Mouse (Mus musculus) left cerebral cortex, adult 8-10 months (tissue): ENCODE measurements around the gene Ccdc136. TPM values are rescaled to one million over a fixed set of nuclear protein-coding genes. Genes with fewer than 3 reads are reported as not detected.
A peak's percentile ranks its signal among the peaks of the same experiment; 100 is the strongest.

Experiments
- DNase-seq, 2 experiments: peaks; one replicate each; pipeline ENCODE4 v3.0.0; 2022; ENCODE audit warnings: low spot score in 2 of 2
- total RNA-seq, 4 experiments: library from RNA; stranded (reverse); gene quantifications; 2 replicates each; pipeline ENCODE4 v1.2.4; 2022

The Ccdc136 gene
- total RNA-seq, 4 experiments from 2014 or later = 87.5 to 111 (median 103) TPM

DNA sequence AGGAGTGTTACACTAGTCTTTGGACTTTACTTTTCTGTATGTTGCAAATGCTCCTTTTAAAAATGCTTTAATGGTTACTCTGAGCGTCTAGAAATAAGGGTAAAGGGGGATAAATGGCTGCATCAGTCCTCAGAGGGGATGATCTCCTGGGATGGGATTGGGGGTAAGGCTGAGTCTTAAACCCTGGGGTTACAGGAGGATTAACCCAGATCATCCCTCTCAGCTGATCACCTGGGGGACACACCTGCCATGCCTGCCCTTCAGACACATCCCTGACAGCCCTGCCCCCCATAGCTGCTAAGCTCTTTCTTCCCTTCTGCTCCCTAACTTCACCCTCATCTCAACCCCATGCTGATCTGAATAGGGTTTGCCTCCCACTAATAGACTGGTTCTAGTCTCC lies 1.8 kb upstream of the Ccdc136 start:
- DNase-seq = no peak

DNA sequence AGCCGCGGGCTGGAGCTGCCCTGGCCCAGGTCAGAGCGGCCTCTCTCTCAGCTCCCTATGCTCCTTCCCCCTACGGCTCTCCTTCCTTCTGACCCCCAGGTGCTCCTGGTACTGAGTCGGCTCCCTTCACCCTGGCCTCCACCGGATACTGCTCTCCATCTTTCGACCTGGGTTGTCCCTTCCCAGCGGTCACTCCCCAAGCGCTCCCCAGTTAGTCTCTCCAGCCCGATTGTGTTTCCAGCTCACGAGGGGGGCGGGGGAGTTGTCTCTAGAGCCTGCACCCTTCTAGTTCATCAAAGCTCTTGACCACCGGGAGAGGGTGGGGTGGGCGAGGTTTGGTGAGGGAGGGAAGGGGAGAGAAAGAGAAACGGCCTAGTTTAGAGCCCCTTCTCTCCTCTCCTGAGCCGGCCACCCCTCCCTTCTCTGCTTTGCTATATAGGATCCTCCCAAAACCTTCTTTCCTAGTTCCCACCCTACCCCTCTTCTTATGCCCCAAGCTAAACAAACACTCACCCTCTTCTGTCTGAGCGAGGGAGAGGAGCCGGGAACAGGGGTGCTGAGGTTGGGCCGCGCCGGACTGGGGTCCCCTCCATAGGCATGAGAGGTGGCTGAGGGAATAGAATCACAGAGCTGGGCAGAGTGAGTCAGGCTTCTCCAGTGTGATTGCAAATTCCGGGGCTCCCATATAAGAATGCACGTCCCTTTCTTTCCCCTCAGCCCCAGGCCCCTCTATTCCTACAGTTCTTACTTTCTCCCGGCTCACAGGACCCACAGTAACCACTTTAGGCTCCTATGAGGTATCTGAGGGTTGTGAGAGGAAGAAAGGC lies 818 bp downstream of the Ccdc136 start:
- DNase-seq = peak in 1 of 2 experiments; percentile 13

DNA sequence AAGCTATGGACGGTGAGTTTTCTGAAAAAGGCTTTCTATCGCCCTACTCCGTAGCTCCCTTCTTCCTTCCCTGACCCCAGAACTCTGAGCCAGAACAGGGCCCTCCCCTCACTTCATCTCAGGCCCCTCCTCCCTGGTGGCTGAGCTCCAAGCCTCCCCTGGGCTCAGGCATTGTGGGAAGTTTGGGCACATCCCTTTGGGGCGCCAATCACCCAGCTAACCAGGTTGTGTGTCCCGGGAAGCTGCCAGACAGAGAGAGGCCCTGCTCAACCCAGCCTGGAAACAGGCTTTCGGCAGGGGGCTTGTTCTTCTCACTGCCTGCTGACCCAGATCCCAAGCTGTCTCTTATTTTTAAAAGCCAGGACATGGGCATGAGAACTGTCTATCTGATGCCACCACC lies 1.5 kb downstream of the Ccdc136 start:
- DNase-seq = peak; percentile 10 to 28

DNA sequence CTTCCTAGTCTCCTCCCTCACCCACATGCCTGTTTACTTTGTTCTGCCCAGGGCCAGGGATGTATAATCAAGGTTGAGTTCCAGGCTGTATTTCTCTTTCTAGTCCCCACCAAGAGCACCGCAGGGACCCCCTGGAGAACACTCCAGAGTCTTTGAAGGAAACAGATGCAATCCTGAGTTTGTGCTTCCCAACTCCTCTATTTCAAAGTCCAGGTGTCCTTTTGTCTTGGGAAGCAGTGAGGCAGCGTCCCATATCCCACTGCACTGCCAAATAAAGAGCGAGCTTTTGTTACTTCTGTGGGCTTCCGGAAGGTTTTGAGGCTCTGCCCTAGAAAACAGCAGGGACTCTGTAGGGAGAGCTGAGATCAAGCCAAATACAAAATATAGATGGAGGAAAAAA lies 3.7 kb downstream of the Ccdc136 start:
- DNase-seq = no peak

DNA sequence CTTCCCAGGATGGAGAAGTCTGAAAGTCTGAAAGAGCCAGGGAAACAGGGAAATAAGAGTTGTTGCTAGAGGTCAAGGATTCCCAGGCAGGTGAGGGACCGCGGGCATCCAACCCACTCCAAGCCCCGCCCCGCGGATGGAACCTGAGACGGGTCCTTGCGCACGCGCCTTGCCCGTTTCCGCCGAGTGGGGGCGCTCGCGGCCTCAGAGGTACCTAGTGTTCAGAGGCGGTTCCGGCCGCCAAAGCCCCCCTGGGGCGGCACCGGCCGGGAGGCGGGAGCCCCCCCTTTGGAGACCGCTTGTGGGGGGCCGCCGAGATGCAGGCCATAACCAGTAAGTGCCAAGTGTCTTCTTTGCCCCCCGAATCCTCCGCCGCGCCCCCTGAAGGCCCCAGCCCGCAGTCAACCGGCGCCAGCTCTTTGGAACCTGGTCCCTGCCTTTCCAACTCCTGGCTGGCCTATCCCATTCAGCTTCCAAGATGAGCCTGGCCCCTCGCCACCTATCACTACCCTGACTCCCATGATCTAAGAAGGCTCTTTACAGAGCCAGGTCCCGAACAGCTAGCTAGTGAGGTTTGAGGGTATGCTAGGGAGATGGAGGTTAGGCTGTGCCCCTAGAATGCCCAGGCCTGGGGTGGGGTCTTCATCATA lies 6.7 kb downstream of the Ccdc136 start:
- no peak for DNase-seq

DNA sequence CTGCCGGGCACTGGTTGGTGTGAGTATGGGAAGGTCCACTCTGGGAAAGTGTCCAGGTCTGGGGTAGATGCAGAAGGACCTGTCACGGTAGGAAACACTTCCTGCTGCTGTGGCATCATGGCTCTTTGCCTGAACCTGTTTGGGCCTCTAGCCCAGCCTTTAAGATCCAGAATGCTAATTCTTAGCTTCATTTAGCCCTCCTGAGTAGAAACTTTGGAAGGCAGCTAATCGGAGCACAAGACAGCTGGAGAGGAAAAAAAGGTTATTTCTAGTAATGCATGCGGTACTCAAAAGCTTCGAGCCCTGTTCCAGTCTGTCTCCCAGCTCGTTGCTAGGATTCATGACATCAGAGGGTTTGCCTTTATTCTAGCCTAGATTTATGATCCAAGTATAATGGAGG lies 10.3 kb downstream of the Ccdc136 start:
- DNase-seq = no peak

DNA sequence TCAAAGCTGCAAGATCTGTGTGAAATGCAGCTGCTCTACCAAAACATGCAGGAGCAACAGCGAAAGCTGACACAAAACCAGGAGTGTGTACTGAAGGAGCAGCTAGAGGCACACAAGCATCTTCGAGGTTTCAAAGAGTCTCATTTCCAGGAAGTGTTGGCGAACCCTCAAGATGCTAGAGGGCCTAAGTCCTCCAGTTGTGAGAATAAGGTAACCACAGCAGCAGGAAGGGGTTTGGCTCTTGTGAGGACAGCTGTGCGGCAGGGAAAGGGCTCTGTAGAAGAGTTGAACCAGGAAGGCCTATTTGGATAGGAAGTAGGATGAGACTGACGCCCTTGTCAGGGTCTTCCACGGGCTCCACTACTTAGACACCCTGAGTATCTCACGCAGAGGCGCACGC lies 19.3 kb downstream of the Ccdc136 start:
- no peak for DNase-seq

DNA sequence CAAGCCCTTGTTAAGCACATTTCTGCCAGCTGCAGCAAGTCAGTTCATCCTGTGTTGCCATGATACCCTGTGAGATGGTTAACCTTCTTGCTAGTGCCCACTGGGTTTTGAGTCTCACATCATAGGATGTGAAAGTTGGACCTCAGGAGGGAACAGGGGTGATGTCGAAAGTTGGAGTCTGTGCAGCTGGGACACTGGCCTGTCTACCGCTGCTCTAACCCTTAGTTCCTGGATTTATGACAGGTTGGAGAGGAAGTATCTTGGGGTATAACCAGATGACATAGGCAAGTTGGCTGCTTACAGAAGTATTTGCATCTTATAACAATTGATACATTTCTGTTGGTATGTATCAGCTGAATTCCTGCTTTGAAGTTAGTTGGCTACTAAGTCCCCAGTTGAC lies 24.5 kb downstream of the Ccdc136 start:
- no peak for DNase-seq

DNA sequence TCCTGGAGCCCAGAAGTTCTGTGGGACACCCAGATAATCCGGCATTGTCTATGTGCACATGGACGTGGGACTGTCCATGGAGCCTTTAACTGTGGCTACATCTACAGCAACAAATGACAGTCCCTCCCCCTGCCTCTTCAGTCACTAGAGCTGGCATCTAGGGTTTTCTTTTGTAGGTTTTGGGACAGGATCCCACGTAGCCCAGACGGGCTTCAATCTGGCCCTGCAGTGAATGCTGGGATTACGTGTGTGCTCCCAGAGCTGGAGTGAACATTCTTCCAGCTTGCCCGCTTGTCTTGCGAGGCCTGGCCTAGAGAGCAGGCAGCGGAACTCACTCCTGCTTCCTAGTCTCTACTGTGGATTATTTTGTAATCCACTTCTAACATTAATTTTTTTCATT lies 29.0 kb downstream of the Ccdc136 start:
- no peak for DNase-seq

DNA sequence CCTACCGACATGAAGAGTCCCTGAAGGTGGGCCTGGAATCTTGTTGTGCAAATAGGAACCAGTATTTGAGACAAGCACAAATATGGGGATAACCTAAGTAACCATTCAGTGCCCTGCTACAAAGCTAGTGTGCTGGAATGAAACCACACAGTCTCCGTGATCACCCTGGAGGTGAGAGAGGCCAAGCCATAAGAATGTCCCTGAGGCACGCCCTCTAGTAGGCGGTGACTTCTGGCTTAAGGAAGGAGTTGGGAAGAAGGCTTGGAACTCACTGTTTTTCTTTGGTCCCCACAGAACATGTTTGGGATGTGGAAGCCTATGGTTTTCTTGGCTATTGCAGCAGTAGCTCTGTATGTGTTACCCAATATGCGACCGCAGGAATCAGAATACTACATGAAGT lies 30.2 kb downstream of the Ccdc136 start:
- DNase-seq = no peak

DNA sequence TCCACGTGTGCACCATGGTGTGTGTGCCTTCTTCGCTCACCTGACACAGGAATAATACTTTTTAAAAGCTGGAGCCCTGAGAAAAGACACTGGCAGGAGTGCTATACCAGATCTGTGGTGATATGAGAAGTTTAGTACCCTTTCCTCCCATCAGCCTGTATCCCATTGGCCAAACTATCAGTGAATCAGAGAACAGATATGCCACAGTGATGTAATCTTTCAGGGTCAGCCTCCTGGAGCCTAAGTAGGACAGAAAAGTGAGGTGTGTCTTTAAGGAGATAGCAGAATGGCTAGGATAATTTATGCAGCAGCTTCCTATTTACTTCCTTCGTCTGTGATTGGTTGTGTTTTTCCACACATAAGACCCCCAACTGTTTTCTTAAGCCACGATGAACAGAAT lies 32.1 kb downstream of the Ccdc136 start:
- no peak for DNase-seq

DNA sequence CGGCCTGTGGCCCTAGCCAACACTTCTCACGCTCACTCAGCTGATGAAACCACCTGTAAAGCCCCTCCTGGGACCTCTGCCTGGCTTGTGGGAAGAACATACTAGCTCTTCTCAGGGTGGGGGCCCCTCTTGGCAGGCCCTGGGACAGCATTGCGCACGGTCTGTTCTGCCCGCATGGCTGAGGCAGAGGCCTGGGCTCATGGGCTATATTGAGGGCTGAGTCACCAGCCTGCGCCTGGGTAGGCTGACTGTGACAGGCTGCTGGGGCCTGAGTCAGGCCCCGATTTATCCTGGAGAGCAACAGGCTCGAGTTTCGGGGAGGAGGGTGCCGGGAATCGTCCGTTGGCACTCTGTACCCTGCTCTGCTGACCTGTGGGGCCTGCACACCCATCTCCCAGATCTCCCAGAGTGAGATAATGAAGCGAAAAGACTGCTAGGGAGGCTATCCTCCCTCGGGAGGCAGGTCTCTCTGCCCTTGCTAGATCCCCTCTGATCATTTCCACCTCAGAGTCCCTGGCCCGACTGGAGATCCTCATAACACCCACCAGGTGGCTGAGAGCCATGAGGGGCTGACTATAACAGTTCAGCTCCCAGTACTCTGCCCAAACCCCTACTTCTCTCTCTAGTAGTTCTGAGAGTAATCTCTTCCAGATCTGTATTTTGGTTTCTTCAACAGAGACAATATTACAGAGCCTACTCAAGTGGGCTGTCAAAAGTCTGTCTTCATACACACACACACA lies 34.7 kb downstream of the Ccdc136 start:
- DNase-seq = no peak

DNA sequence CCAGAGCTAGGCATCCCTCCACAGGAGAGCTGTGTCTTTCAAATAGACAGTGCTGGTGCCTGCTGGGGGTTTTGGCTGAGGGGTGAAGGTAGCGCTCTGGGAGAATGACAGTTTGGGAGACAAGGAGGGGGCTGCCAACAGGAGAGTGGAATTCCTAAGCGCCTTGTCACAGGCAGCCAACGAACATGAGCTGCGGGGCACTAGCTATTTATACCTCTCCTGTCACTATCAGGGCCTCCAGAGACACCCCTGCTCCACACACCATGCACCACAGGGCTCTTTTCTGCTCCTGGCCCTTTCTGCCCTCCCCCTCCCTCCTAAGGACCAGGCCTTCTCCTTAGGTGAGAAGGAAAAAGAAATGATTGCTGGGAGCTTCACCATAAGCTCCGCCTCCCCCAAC lies 35.4 kb downstream of the Ccdc136 start:
- DNase-seq = no peak

DNA sequence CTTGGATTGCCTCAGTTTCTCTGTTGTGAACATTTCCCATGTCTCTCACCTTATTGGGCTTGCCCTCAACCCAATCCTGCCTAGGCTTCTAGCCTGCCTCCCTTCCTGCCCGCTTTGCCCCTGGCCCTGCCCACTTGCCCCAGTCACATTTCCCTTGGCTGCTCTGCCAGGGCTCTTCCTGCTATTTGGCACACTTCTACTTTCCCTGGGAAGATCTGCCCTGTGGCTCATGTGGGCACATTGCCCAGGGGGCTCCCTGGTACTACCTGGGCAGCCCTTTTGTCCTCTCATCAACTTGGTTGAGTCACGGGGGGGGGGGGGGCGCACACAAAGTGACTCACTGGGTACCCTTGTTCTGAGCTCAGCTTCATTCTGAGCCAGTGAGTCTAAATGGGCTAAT lies 36.0 kb downstream of the Ccdc136 start:
- DNase-seq = no peak

DNA sequence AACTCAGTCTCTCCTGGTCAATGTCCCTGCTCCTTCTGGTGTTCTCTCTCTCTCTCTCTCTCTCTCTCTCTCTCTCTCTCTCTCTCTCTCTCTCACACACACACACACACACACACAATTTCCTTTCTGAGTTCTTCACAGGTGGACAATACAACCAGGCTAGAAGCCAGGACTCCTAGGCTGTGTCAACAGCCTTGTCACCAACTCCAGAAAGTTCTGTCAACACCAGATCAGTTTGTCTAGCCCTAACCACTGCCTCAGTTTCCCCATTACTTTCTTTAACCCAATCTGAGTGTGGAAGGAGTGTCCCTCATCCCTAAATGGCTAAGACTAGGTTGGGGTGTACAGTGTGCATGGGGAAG lies 36.5 kb downstream of the Ccdc136 start:
- DNase-seq = no peak

DNA sequence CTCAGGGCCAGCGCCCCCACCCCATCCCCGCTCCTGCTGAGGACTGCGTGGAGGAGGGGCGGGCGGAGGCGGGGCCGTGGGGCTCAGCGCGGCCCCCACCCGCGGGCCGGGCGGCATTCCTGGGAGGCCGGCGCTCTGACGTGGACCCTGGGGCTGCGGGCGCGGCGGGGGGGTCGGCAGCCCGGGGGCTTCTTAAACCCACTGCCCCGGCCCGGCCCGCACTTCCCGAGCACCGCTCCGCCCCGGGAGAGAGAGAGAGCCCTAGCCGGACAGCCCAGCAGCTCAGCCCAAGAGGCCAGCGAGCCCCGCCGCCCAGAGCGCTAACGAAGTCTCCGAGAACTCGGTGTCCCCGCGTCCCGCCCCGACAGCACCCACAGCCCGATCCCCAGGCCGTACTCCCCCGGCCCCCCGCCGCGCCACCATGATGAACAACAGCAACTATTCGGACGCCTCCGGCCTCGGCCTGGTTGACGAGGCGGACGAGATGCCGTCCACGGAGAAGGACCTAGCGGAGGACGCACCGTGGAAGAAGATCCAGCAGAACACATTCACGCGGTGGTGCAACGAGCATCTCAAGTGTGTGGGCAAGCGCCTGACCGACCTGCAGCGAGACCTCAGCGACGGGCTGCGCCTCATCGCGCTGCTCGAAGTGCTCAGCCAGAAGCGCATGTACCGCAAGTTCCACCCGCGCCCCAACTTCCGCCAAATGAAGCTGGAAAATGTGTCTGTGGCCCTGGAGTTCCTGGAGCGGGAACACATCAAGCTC lies 37.1 kb downstream of the Ccdc136 start, which contains the start of gene Flnc:
Gene Flnc (plus strand): TSS at position 219 of the 766 bp plus-strand sequence.
- no peak for DNase-seq

DNA sequence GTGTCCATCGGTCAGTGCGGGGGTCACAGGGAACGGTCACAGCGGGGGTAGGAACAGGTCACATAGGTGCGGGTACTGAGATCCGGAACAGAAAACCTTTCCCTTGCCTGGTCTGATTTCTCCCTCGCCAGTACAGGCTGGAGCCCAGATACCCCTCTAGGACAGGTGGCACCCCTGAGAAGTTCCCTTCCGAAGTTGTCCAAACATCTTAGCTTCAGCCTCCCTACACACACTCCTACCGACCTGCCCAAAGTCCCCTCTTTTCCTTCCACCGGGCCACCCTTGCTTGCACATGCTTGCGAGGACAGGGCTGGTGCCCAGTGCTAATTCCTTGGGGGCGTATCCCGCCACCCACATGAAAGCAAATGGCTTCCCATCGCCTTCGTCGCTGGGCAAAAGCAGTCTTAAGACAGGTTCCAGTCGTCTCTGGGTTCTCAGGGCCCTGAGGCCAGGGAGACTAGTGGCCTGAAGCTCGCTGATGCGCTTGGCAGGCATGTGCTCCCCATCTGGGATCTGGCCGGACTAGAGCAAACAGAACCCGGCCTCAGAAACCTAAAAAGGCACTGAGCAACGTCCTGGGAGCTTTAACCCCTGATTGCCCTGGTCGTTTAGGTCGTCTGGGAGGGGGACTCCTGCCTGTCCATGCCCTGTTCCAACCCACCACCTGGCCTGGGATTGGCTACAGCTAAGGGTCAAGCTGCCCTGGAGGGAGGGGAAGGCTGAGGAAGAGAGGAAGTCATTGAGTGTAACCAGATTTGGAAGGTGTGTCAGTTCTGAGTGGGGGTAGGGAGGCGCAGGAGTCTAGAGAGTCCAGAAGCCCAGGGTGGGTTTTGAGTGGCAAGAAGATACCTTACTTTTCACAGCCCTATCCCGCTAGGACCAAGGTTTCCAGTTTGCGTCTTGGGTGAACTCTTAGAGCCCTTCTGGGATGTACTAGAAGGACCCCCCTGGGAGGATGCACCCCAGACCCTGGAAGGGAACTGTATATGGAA lies 38.0 kb downstream of the Ccdc136 start:
- no peak for DNase-seq

DNA sequence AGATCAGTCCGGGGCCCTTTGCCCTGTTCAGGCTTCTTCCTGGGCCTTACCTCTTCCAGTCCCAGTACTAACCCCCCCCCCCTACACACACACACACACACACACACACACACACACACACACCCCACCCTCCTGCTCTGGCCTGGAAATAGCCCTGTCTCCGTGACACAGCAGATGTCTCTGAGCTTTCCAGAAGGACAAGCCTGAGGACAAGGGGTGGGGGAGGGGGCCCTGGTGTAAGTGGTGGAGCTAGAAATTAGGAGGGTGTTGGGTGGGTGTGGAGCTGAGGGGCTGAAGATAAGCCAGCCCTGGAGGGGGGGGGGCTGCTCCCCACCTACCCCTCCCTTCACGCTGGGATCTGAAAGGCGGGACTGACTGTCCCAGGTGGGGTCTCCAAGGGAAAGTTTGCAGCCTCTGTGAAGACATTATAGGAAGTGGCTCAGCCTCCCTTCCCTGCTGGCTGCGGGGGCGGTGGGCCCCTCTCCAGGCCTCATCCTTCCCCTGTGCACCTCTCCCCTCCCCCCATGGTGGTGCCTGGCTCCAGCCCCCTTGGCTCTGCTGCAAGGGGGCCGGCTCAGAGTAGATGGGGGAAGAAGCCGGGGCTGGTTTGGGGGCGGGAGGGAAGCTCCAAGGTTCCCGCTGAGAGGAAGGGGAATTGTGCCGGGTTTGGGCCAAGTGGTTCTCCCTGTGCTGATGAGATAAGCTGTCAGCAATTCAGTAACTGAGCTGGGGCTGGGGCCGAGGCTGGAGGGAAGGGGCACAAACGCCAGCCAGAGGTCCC lies 39.0 kb downstream of the Ccdc136 start:
- no peak for DNase-seq

DNA sequence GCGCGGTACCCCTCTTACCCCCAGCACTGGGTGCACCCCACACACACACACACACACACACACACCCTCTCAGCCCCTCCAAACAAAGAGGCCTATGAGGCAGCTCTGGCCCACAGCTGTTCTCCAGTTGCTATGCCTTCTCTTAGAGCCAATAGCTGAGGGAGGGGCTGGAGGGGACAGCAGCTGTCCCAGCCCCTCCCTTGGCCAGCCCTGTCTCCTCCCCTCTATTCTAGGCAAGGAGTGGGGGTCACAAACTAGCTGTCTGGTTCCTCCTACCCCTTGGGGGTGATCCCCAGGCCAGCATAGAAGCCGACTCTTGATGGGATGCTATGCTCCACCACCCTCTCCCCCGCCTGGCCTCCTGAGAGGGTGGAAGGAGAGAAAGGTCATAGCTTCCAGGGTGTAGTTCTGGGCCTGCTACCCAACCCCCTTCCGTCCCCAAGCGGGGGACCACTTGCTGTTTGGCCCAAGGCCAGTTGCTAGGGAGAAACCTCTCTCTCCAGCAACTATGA lies 39.9 kb downstream of the Ccdc136 start:
- no peak for DNase-seq
